Mouse (Mus musculus): ENCODE measurements around the gene Tbx2.

The Tbx2 gene

DNA sequence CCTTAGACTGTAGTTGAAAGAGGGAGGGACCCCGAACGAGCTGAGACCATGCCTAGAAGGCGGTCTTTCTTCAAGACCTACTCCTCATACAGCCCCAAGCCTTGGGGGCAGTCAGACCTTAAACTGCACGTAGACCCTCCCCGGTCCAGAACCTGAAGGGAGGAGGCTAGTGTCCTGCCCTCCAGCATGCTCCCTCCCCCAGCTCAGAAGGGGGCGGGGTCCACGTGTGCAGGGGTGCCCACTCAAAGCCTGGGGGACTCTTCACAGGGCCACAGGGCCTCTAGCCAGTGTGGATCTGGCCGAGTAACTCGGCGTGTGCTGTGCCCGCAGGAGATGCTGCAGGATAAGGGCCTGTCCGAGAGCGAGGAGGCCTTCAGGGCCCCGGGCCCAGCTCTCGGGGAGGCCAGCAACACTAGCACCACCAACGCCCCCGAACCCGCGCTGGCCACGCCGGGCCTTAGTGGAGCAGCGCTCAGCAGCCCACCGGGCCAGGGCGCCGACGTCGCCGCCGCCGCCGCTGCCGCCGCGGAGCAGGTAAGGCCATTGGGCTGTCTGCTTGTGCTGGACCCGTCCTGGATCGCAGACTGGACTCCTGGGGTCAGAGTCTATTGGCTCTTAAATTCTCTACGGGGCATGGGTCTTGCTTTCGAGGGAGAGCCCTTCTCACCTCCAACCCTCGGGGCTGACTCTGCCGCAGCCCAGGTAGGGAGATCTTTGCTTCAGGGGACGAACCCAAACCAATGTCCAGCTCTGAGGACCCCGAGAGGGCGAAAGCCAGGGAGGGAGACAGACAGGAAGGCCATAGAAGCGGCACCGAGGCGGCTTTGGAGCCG, 57.6 kb downstream of the Tbx2 start:
- peak; percentile 29 for DNase-seq

DNA sequence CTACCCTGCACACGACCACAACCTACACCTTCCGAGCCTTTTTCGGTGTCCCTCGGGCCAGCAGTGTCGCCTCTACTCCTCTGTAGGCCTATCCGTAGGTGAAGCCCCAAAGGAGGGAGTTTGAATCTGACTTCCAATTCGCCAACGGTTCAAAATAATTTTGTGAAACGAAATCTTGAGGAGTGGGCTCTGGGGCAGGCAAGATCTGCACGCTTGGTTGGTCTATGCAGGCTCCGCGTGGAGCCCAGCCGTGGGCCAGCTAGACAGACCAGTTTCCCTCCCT, 58.2 kb downstream of the Tbx2 start:
- no peak for DNase-seq

DNA sequence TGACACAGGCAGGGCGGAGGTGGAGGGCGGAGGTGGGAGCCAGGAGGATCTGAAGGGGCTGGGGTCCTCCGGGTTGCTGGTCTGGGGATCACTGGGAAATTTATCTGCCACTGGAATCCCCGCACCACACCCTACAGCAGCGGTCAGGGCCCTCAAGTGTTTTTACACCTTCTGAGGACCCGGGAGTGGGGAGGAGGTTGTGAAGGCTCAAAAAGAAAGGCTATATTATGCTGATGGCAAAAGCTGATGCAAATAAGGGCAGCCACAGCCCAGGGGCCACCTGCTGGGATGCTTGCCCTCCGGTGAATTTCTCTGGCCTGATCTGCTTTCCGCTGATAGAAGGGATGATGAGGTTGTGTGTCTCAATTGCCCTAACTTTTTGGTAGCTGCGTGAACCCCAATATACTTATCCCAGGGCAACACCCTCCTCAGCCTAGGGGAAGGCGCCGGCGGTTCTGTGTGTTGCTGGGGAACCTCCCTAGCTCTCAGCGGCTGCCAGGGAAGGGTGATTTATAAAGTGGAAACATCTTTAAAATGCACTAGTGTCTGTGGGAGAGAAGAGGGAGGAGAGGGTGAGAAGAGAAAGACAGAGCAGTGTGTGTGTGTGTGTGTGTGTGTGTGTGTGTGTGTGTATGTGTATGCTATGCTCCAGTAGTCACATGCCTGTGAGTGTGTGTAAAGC, 58.8 kb downstream of the Tbx2 start:
- DNase-seq: no peak

All from kidney, adult 9 months (tissue).